Comparison of ENCODE assay signal across 7 mouse cellular contexts in the genomic region with DNA sequence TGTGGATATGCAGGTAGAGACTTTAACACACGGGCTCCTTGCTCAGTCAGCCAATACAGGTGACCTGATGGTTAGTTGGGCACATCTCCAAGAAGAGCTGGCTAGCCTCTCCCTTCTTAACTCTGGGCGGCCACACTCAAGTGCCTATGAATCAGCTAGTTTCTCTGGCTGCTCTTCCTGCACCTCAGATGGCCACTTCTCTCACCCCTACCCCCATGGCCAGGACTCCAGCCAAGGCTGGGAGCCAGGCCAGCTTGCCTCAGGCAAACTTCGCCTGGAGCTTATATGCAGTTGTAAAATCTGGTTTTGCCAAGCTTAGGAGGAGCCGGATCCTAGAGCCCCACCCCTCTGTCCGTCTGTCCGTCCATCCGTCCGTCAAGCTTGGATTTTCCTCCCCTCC. TPM values are rescaled to one million over a fixed set of nuclear protein-coding genes. Genes with fewer than 3 reads are reported as not detected.
DNase-seq lines count a peak whose midpoint lies in the region; ATAC-seq lines count a peak whose summit lies in the region.

No protein-coding gene starts in this region.

- H3K9me3 ChIP-seq in forebrain, embryonic 13.5 days (replicated peaks) = no peaks in the 10 kb centered on the region
- no peaks in the 10 kb centered on the region for H3K9me3 ChIP-seq in limb, embryonic 10.5 days (replicated peaks)

- no peak for ATAC-seq in forebrain, embryonic 13.5 days
- ATAC-seq in inflammation-experienced regulatory T-cells, adult 6 months = no peak

- H3K27me3 ChIP-seq in forebrain, embryonic 13.5 days = peaks cover 76% of the 10 kb centered on the region
- peaks cover 73% of the 10 kb centered on the region for H3K27me3 ChIP-seq in limb, embryonic 10.5 days (ENCODE audit: low read depth, poor library complexity, severe bottlenecking)

- no peak overlapping the region for H3K4me3 ChIP-seq in forebrain, embryonic 13.5 days
- peak overlapping the region; percentile 67 for H3K4me3 ChIP-seq in limb, embryonic 10.5 days

- peak; percentile 88 for DNase-seq in MN1 (ENCODE audit: low spot score)
- peak; percentile 79 for DNase-seq in adrenal gland, adult 8-10 months
- peak; percentile 80 for DNase-seq in heart, postnatal 25 days (ENCODE audit: low spot score)
- DNase-seq in limb, embryonic 10.5 days (ENCODE audit: low spot score) = no peak
- DNase-seq in ovary, adult 18-20 months (ENCODE audit: low spot score) = peak; percentile 79

- peaks cover 31% of the 10 kb centered on the region for H3K4me1 ChIP-seq in forebrain, embryonic 13.5 days
- H3K4me1 ChIP-seq in limb, embryonic 10.5 days = peaks cover 61% of the 10 kb centered on the region

- no peak overlapping the region for H3K27ac ChIP-seq in forebrain, embryonic 13.5 days
- no peak overlapping the region for H3K27ac ChIP-seq in limb, embryonic 10.5 days

- H3K36me3 ChIP-seq in forebrain, embryonic 13.5 days (ENCODE audit: poor library complexity, severe bottlenecking) = no peaks in the 10 kb centered on the region
- H3K36me3 ChIP-seq in limb, embryonic 10.5 days = no peaks in the 10 kb centered on the region

- 49% methylated on average over 8 of the region's 8 CpGs for WGBS in forebrain, embryonic 13.5 days
- 52% methylated on average over 8 of the region's 8 CpGs for WGBS in limb, embryonic 10.5 days

- H3K4me2 ChIP-seq in forebrain, embryonic 13.5 days = peak overlapping the region; percentile 98; the same call in 1 of the 2 replicates

- intact Hi-C loops in heart, postnatal 25 days (cut with DNase I) = loop anchor here (5.0 kb wide), 3 partner anchors 103 to 388 kb away; no protein-coding TSS in a partner anchor

- H3K9ac ChIP-seq in forebrain, embryonic 13.5 days = no peak overlapping the region

RNA-seq across cellular contexts. Expression of gene Pmp22, which starts 1.7 kb away (rescaled TPM):
- 100 to 1,000 TPM in 3 of 4 experiments, 10 to 100 TPM in 1; 92.8 to 116 (median 109) TPM for total RNA-seq in adrenal gland, adult 8-10 months (2022)
- 12.1 and 12.7 TPM in 2 replicates for polyA plus RNA-seq in forebrain, embryonic 13.5 days (2015; fragmentation: Nextera tagmentation; extraction: Ambion mirVana)
- total RNA-seq in heart, postnatal 25 days (2021) = 10 to 100 TPM; 55.9 to 63.6 TPM
- 27.7 and 29.8 TPM in 2 replicates for polyA plus RNA-seq in limb, embryonic 10.5 days (2016; fragmentation: Nextera tagmentation; extraction: Ambion mirVana)
- not detected for polyA plus RNA-seq in inflammation-experienced regulatory T-cells, adult 6 months (2017; shearing (Covaris generic))

Comparison
In these comparisons a context has a peak if more than half of its experiments do, and no peak if none do; other contexts are left out.
1. RNA of gene Pmp22, which starts 1.7 kb away (polyA plus RNA-seq): 27.7 to 29.8 TPM in limb, embryonic 10.5 days and 12.1 to 12.7 TPM in forebrain, embryonic 13.5 days; not detected in inflammation-experienced regulatory T-cells, adult 6 months; every median in the first group is over 10 times any median in the second.